Mouse (Mus musculus) testis, postnatal 10 days (tissue): ENCODE data around the gene Psg19.

Experiments
- DNase-seq: peaks from one replicate; pipeline ENCODE4 v3.0.0; 2021; ENCODE audit warnings: low spot score

Gene Psg19

GRCm38 (mm10) chr7:18746189-18746860 is 52.0 kb downstream of the Psg19 start:
- no peak for DNase-seq
